ENCODE assay signal across 34 mouse cellular contexts in the genomic region with DNA sequence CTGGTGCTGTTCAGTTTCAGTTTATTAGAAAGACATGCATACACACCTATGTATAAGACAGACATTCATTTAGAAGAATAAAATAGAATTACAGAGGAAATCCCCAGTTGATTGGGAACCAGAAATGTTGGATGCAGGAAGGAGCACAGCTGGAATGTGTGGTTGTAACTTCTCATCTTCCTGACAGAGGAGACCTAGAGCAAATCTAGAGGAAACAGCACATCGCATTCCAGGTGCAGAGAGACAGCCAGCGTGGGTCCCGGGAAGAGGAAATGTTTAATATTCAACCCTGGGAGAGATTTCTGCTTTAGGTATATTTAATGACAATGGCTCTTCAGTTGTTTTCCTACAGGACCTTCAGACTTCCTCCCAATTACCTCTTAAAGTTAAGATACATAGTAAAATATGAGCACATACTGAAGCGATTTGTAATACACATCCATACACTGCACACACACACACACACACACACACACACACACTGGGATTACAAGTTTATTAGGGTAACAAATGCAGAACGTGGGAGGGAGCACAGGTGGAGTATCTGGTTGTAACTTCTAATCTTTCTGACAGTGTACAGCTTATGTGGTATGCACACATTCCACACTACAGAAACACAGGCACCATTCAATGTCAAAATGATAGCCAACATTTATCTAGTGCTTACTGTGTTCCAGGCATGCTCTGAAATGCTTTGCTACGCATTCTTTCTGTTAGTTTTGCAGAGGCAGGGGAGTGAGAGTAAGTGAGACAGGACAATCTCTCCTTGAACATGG.
A peak's percentile ranks its signal among the peaks of the same experiment; 100 is the strongest.
DNase-seq lines count a peak whose midpoint lies in the region; ATAC-seq and TF ChIP-seq lines count a peak whose summit lies in the region.
"Had no signal": no experiment of that assay in that cellular context is flagged by ENCODE, and none has a peak within 500 bp of the region (broad histone marks: within the 10 kb centered on the region; RNA-seq: fewer than 3 reads in every experiment).

No protein-coding gene starts in this region.

- no peak overlapping the region for H3K9ac ChIP-seq in heart, postnatal 0 days (replicated peaks; ENCODE audit: low read depth, low read length)
- no peak overlapping the region for H3K9ac ChIP-seq in neural tube, embryonic 15.5 days (replicated peaks)
- H3K9ac ChIP-seq: embryonic facial prominence, embryonic 12.5 days; hindbrain, embryonic 12.5 days; liver, embryonic 12.5 days had no signal

- no peaks in the 10 kb centered on the region for H3K9me3 ChIP-seq in heart, embryonic 10.5 days
- H3K9me3 ChIP-seq in heart, postnatal 0 days (replicated peaks; ENCODE audit: control insufficient read depth, low read length): no peaks in the 10 kb centered on the region
- H3K9me3 ChIP-seq in neural tube, embryonic 15.5 days (replicated peaks): no peaks in the 10 kb centered on the region
- H3K9me3 ChIP-seq: embryonic facial prominence, embryonic 12.5 days; forebrain, embryonic 10.5 days; hindbrain, embryonic 12.5 days; liver, embryonic 12.5 days had no signal

- peak; percentile 14; the same call in 1 of the 2 replicates for ATAC-seq in heart, postnatal 0 days (ENCODE audit: insufficient read depth, low read depth)
- no peak for ATAC-seq in neural tube, embryonic 15.5 days (ENCODE audit: low FRiP score)
- ATAC-seq: forebrain, embryonic 16.5 days; hindbrain, postnatal 0 days; intestine, postnatal 0 days; liver, embryonic 12.5 days; lung, postnatal 0 days had no signal

- no peak overlapping the region for H3K27ac ChIP-seq in heart, embryonic 10.5 days
- peak overlapping the region; percentile 28; the same call in 1 of the 2 replicates for H3K27ac ChIP-seq in heart, postnatal 0 days (ENCODE audit: low read depth)
- no peak overlapping the region for H3K27ac ChIP-seq in neural tube, embryonic 15.5 days (replicated peaks)
- H3K27ac ChIP-seq: embryonic facial prominence, embryonic 12.5 days; forebrain, embryonic 10.5 days; gastrocnemius, adult 2 months; hindbrain, embryonic 12.5 days; hindbrain, postnatal 0 days; liver, embryonic 12.5 days had no signal

- 58% methylated on average over 6 of the region's 6 CpGs for WGBS in heart, embryonic 10.5 days
- 33% methylated on average over 6 of the region's 6 CpGs for WGBS in heart, postnatal 0 days
- 81% methylated on average over 6 of the region's 6 CpGs for WGBS in neural tube, embryonic 15.5 days

- H3K4me1 ChIP-seq in heart, embryonic 10.5 days: peaks cover 17% of the 10 kb centered on the region
- H3K4me1 ChIP-seq in heart, postnatal 0 days (ENCODE audit: control insufficient read depth, insufficient read depth): peaks cover 12% of the 10 kb centered on the region
- H3K4me1 ChIP-seq in neural tube, embryonic 15.5 days: no peaks in the 10 kb centered on the region
- H3K4me1 ChIP-seq: hindbrain, embryonic 12.5 days; liver, embryonic 12.5 days; megakaryocyte, embryonic 14.5 days had no signal

- H3K4me3 ChIP-seq in heart, embryonic 10.5 days: no peak overlapping the region
- H3K4me3 ChIP-seq in heart, postnatal 0 days (ENCODE audit: low read depth, low read length): no peak overlapping the region
- no peak overlapping the region for H3K4me3 ChIP-seq in neural tube, embryonic 15.5 days (replicated peaks)
- H3K4me3 ChIP-seq: embryonic facial prominence, embryonic 12.5 days; forebrain, embryonic 10.5 days; gastrocnemius, adult 2 months; hindbrain, embryonic 12.5 days; liver, embryonic 12.5 days; megakaryocyte, embryonic 14.5 days had no signal

- H3K27me3 ChIP-seq in heart, embryonic 10.5 days (ENCODE audit: insufficient read depth, poor library complexity, severe bottlenecking): no peaks in the 10 kb centered on the region
- no peaks in the 10 kb centered on the region for H3K27me3 ChIP-seq in heart, postnatal 0 days (ENCODE audit: control insufficient read depth, insufficient read depth, low read length)
- H3K27me3 ChIP-seq in neural tube, embryonic 15.5 days (replicated peaks): no peaks in the 10 kb centered on the region
- H3K27me3 ChIP-seq: embryonic facial prominence, embryonic 12.5 days; hindbrain, embryonic 12.5 days; liver, embryonic 12.5 days had no signal

- intact Hi-C loops in heart, postnatal 14 days (cut with DNase I): no loop called here

- DNase-seq in heart, adult 11 months: peak; percentile 60
- no peak for DNase-seq in heart, embryonic 10.5 days (ENCODE audit: low spot score)
- no peak for DNase-seq in heart, postnatal 0 days (ENCODE audit: low spot score)
- DNase-seq in heart, postnatal 14 days: no peak
- peak; percentile 7 for DNase-seq in neural tube, embryonic 10.5 days (ENCODE audit: extremely low spot score, low spot score)
- DNase-seq in adipocyte (ENCODE audit: low spot score): no peak
- DNase-seq: adrenal gland, postnatal 14 days; cerebellum, adult 11 months; cerebellum, adult 9-10 months; cerebellum, postnatal 36 days; gastrocnemius, adult 2 months; gastrocnemius, postnatal 36 days; kidney, adult 9 months; kidney, postnatal 10 days; layer of hippocampus, postnatal 36 days; left cerebral cortex, postnatal 4 days; lung, adult 18-20 months; lung, postnatal 4 days; midbrain, embryonic 14.5 days; right cerebral cortex, adult 18-20 months; spleen, adult 18-20 months; thymus, adult 2 months; thymus, postnatal 4 days had no signal

- H3K4me2 ChIP-seq in heart, postnatal 0 days (ENCODE audit: low read depth, low read length): no peak overlapping the region
- no peak overlapping the region for H3K4me2 ChIP-seq in neural tube, embryonic 15.5 days
- H3K4me2 ChIP-seq: embryonic facial prominence, embryonic 12.5 days; hindbrain, embryonic 12.5 days; liver, embryonic 12.5 days had no signal

- no peak for TF ChIP-seq CTCF in heart, postnatal 0 days (IDR thresholded peaks at IDR 0.05; ENCODE audit: low read depth)

- no peak for TF ChIP-seq EP300 in heart, postnatal 0 days (IDR thresholded peaks at IDR 0.05; ENCODE audit: low read depth)

- no peaks in the 10 kb centered on the region for H3K36me3 ChIP-seq in heart, embryonic 10.5 days
- no peaks in the 10 kb centered on the region for H3K36me3 ChIP-seq in heart, postnatal 0 days (replicated peaks; ENCODE audit: control insufficient read depth, insufficient read depth, low read length)
- no peaks in the 10 kb centered on the region for H3K36me3 ChIP-seq in neural tube, embryonic 15.5 days
- H3K36me3 ChIP-seq: embryonic facial prominence, embryonic 12.5 days; forebrain, embryonic 10.5 days; G1E; hindbrain, embryonic 12.5 days; liver, embryonic 12.5 days had no signal

Comparison
In these comparisons a context has a peak if more than half of its experiments do, and no peak if none do; other contexts are left out.
1. DNase-seq: peak in heart, adult 11 months (single experiment) and neural tube, embryonic 10.5 days (single experiment); none in heart, embryonic 10.5 days (single experiment), heart, postnatal 0 days (single experiment), heart, postnatal 14 days (0 of 2) and adipocyte (single experiment).